Mouse (Mus musculus): Measurements from ENCODE around the gene Hfm1.

DNA sequence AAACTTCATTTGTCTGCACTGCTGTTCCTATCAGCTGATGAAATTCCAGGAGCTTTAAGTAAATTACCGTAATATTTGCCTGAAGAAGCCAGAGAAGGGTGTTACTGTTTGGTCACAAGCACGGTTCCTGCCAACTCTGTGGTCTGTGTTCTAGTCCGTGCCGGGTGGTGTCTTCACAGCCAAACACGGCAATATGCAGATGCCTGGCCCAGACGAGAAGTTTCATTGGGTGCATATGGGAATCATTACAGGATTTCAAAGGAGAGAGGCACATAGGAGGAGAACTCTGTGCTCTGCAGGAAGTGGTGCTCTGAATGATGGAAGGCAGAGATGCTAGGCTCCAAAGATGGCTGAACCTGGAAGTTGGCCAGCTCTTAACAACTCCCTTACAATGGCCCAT lies 94.7 kb downstream of the Hfm1 start:
- TF ChIP-seq CTCF (IDR thresholded peaks at IDR 0.05; ENCODE audit: borderline replicate concordance, insufficient read depth, low read depth, low read length) (no peak), POLR2A (IDR thresholded peaks at IDR 0.05; ENCODE audit: borderline replicate concordance, insufficient read depth, low read length) (no peak)
